Mouse (Mus musculus) spleen, adult 2 months (tissue): ENCODE data around the gene 1700016K19Rik. TPM values are rescaled to one million over a fixed set of nuclear protein-coding genes. Genes with fewer than 3 reads are reported as not detected.
A peak's percentile ranks its signal among the peaks of the same experiment; 100 is the strongest.

Experiments
- DNase-seq, 2 experiments: peaks; one replicate each; pipeline versions ENCODE4 v3.0.0 to v3.0.0-alpha.2; 2012 to 2021; ENCODE audit warnings: low spot score in 2 of 2, low read depth in 1 of 2
- H3K27ac ChIP-seq: fragments of 200-500 bp; 2 replicates; pipeline ENCODE4 v1.5.1; 2012; ENCODE audit warnings: low read length, inconsistent platforms; ENCODE audit not compliant: insufficient read depth
- H3K27me3 ChIP-seq: fragments of 200-500 bp; 2 replicates; pipeline ENCODE4 v1.6.1; 2012; ENCODE audit warnings: mild to moderate bottlenecking, moderate library complexity, low read length, inconsistent platforms; ENCODE audit not compliant: control insufficient read depth, insufficient read depth
- H3K36me3 ChIP-seq: fragments of 200-500 bp; 2 replicates; pipeline ENCODE4 v1.6.1; 2012; ENCODE audit warnings: mild to moderate bottlenecking, low read length, inconsistent platforms; ENCODE audit not compliant: control insufficient read depth, insufficient read depth
- H3K4me1 ChIP-seq: fragments of 200-500 bp; 2 replicates; pipeline ENCODE4 v1.6.1; 2011; ENCODE audit warnings: inconsistent platforms; ENCODE audit not compliant: control insufficient read depth, insufficient read depth, insufficient read length
- H3K4me3 ChIP-seq: fragments of 200-500 bp; 2 replicates; pipeline ENCODE4 v1.5.1; 2011; ENCODE audit warnings: mild to moderate bottlenecking, inconsistent platforms; ENCODE audit not compliant: insufficient read depth, insufficient read length; ENCODE audit errors: extremely low read depth
- CTCF ChIP-seq: fragments of 200-500 bp; IDR thresholded peaks from 2 replicates; pipeline ENCODE4 v1.5.1; 2011; ENCODE audit warnings: mild to moderate bottlenecking, inconsistent platforms; ENCODE audit not compliant: insufficient read depth, insufficient read length, insufficient replicate concordance; ENCODE audit errors: extremely low read depth
- POLR2A ChIP-seq: fragments of 200-500 bp; IDR thresholded peaks from 2 replicates; pipeline ENCODE4 v1.6.1; 2011; ENCODE audit warnings: low read depth, low read length, inconsistent platforms
- WGBS: fragments of 180-500 bp; shearing (Covaris S2); methylation state at CpG from one replicate; pipeline ENCODE4 v1.1.7; 2018; 5-methylcytosine and 5-hydroxymethylcytosine counted together
- polyA plus RNA-seq: library from polyadenylated mRNA; depleted of rRNA; stranded (reverse); fragments of >200 nt; gene quantifications from 2 replicates; pipeline ENCODE4 v1.2.3, GENCODE M21; 2012

Gene 1700016K19Rik
- polyA plus RNA-seq, 1 experiment = 0.08 TPM

DNA sequence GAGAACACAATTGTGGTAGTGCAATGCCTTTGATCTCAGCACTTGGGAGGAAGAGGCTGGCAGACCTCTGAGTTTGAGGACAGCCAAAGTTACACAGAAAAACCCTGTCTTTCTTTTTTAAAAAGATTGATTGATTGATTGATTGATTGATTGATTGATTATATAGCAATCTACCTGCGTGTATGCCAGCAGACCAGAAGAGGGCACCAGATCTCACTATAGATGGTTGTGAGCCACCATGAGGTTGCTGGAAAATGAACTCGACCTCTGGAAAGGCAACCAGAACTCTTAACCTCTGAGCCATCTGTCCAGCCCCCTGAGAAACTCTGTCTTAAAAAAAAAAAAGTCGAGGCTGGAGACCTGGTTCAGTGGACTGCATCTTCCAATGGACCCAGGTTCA is 29.1 kb upstream of the 1700016K19Rik start:
- H3K27ac ChIP-seq = no peak overlapping the region
- no peak for DNase-seq
- 40% methylated on average over 3 of the region's 3 CpGs for WGBS
- no peak for TF ChIP-seq POLR2A
- peak; percentile 34; the same call in 1 of the 2 replicates for TF ChIP-seq CTCF
- no peaks in the 10 kb centered on the region for H3K36me3 ChIP-seq
- no peaks in the 10 kb centered on the region for H3K27me3 ChIP-seq
- peaks cover 6% of the 10 kb centered on the region; the same call in 1 of the 2 replicates for H3K4me1 ChIP-seq
- H3K4me3 ChIP-seq = no peak overlapping the region

DNA sequence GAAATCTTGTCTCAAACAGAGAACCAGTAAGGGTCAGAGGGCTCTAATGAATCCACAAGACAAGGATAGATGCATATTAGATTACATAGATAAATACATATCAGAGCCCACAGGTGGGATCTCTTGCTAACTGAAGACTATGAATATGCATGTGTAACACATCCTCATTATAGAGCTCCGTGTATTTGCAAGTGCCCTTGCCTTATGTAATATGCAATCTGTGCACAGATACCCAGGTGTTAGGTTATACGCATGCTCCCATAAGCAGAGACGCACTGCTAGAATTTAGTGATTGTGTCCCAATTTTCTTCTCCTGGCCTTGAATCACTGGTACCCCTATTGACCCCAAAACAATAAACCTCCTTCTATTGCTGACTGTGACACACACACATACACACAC is 27.5 kb upstream of the 1700016K19Rik start:
- Histone ChIP-seq H3K27ac (no peak overlapping the region), H3K4me1 (peaks cover 10% of the 10 kb centered on the region; the same call in 1 of the 2 replicates), H3K4me3 (no peak overlapping the region), H3K27me3 (no peaks in the 10 kb centered on the region), H3K36me3 (no peaks in the 10 kb centered on the region)
- WGBS = 88% methylated on average over 3 of the region's 3 CpGs
- no peak for TF ChIP-seq POLR2A
- TF ChIP-seq CTCF = no peak
- DNase-seq = no peak

DNA sequence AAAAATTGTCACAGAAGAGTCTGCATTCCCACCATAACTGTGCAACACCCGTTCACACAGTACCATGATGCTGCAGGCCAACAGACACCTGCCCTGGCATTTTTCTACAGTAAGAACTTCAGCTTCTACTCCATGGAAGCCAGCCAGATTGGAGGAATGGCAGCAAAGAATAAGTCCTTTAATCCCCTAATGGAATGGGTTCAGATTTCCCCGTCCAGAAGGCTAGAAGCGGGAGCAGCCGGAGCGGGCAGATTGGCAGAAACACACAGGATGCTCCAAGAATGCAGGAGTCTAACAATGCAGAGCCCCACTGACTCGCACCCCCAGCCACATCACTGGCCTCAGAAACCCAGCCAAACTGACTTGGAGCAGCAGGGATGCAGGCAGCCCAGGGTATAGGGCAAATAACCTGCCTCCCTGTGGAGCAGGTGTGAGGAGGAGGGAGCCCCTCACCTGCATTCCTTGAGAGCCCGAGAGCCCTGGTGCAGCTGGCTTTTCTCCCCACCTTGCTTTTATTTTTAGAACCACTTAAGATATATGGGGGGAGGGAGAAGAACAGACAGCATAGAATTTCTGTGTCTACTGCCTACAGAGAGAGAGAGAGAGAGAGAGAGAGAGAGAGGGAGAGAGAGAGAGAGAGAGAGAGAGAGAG is 26.7 kb upstream of the 1700016K19Rik start:
- H3K27ac ChIP-seq = no peak overlapping the region
- no peaks in the 10 kb centered on the region for H3K36me3 ChIP-seq
- no peaks in the 10 kb centered on the region for H3K27me3 ChIP-seq
- H3K4me1 ChIP-seq = peaks cover 17% of the 10 kb centered on the region; the same call in 1 of the 2 replicates
- H3K4me3 ChIP-seq = no peak overlapping the region
- TF ChIP-seq CTCF (no peak), POLR2A (no peak)
- WGBS = 79% methylated on average over 7 of the region's 7 CpGs
- DNase-seq = no peak

DNA sequence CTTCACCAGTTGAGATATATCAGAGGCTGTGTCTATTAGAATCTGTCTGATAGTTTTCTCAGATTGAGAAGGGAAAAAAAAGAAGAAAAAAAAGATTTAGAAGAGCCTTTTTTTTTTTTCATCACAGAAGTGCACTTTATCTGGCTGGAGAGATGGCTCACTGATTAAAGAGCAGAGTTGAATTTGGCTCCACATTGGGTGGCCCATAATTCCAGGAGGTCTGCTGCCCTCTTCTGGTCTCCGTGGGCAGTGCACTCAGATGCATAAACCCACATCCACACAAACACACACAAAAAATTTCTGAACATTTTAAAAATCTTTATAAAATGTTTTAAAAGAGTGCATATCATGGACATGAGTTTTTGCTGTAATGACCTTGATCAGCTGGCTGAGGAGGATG is 25.7 kb upstream of the 1700016K19Rik start:
- Histone ChIP-seq H3K27me3 (no peaks in the 10 kb centered on the region), H3K4me3 (no peak overlapping the region), H3K27ac (no peak overlapping the region), H3K4me1 (peaks cover 23% of the 10 kb centered on the region; the same call in 1 of the 2 replicates), H3K36me3 (no peaks in the 10 kb centered on the region)
- TF ChIP-seq POLR2A (no peak), CTCF (peak; percentile 37; the same call in 1 of the 2 replicates)
- 88% methylated on average over 1 of the region's 1 CpGs for WGBS
- no peak for DNase-seq

- TF ChIP-seq POLR2A = no peak
- no peak for TF ChIP-seq CTCF
- no peak overlapping the region for H3K4me3 ChIP-seq
- 8% methylated on average over 8 of the region's 8 CpGs for WGBS
- DNase-seq = peak; percentile 79 to 84
- H3K27ac ChIP-seq = peak overlapping the region; percentile 89
- no peaks in the 10 kb centered on the region for H3K36me3 ChIP-seq
- peaks cover 36% of the 10 kb centered on the region; the same call in 1 of the 2 replicates for H3K4me1 ChIP-seq
- no peaks in the 10 kb centered on the region for H3K27me3 ChIP-seq
These were observed 23.0 kb upstream of the 1700016K19Rik start for GRCm38 (mm10) chr11:75976748-75977147.

- H3K27me3 ChIP-seq = no peaks in the 10 kb centered on the region
- H3K27ac ChIP-seq = peak overlapping the region; percentile 89
- no peaks in the 10 kb centered on the region for H3K36me3 ChIP-seq
- DNase-seq = peak; percentile 26 to 28
- peaks cover 36% of the 10 kb centered on the region; the same call in 1 of the 2 replicates for H3K4me1 ChIP-seq
- WGBS = 19% methylated on average over 6 of the region's 6 CpGs
- TF ChIP-seq CTCF (no peak), POLR2A (peak; percentile 2; the same call in 1 of the 2 replicates)
- no peak overlapping the region for H3K4me3 ChIP-seq
These were observed 21.7 kb upstream of the 1700016K19Rik start for GRCm38 (mm10) chr11:75978051-75978450.

GRCm38 (mm10) chr11:75980413-75980812 is 19.3 kb upstream of the 1700016K19Rik start:
- Histone ChIP-seq H3K27ac (peak overlapping the region; percentile 74), H3K36me3 (no peaks in the 10 kb centered on the region), H3K4me1 (peaks cover 36% of the 10 kb centered on the region), H3K4me3 (no peak overlapping the region), H3K27me3 (no peaks in the 10 kb centered on the region)
- DNase-seq = no peak
- TF ChIP-seq POLR2A (no peak), CTCF (no peak)
- WGBS = 7% methylated on average over 2 of the region's 2 CpGs
